9 mouse cellular contexts compared by ENCODE assay signal in the genomic region with DNA sequence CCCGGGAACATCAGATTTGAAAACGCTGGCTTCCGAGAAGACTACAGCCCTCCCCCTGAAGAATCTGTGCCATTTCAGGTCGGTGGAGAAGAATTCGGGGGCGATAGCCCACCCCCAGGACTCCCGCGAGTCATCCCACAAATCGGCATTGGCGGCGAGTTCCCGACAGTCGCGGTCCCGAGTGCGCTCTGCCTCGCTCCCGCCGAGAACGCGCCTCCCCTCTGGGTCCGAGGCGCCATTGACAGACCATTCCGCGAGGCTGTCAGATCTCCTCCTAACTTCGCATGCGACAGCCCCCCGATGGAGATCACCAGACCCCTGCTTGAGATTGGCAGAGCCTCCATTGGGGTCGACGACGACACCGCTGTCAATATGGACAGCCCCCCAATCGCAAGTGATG. TPM values are rescaled to one million over a fixed set of nuclear protein-coding genes. Genes with fewer than 3 reads are reported as not detected.
DNase-seq lines count a peak whose midpoint lies in the region; ATAC-seq lines count a peak whose summit lies in the region.
"Had no signal": no experiment of that assay in that cellular context is flagged by ENCODE, and none has a peak within 500 bp of the region (broad histone marks: within the 10 kb centered on the region; RNA-seq: fewer than 3 reads in every experiment).

No protein-coding gene starts in this region.

- peak overlapping the region; percentile 79 for H3K4me2 ChIP-seq in liver, embryonic 11.5 days
- H3K4me2 ChIP-seq in forebrain, embryonic 13.5 days = peak overlapping the region; percentile 48
- peak overlapping the region; percentile 64 for H3K4me2 ChIP-seq in limb, embryonic 12.5 days
- peak overlapping the region; percentile 59 for H3K4me2 ChIP-seq in neural tube, embryonic 15.5 days

- H3K27me3 ChIP-seq in liver, embryonic 11.5 days (replicated peaks; ENCODE audit: control insufficient read depth, insufficient read depth, low read length) = peaks cover 35% of the 10 kb centered on the region
- H3K27me3 ChIP-seq in forebrain, embryonic 13.5 days = peaks cover 44% of the 10 kb centered on the region
- H3K27me3 ChIP-seq in limb, embryonic 12.5 days = peaks cover 47% of the 10 kb centered on the region
- peaks cover 39% of the 10 kb centered on the region for H3K27me3 ChIP-seq in neural tube, embryonic 15.5 days (replicated peaks)

- no peak overlapping the region for H3K27ac ChIP-seq in liver, embryonic 11.5 days (ENCODE audit: low read depth, low read length)
- H3K27ac ChIP-seq in forebrain, embryonic 13.5 days = no peak overlapping the region
- H3K27ac ChIP-seq in limb, embryonic 12.5 days = no peak overlapping the region
- no peak overlapping the region for H3K27ac ChIP-seq in neural tube, embryonic 15.5 days (replicated peaks)

- 50% methylated on average over 33 of the region's 33 CpGs for WGBS in liver, embryonic 11.5 days
- 58% methylated on average over 33 of the region's 33 CpGs for WGBS in forebrain, embryonic 13.5 days
- WGBS in limb, embryonic 12.5 days = 42% methylated on average over 33 of the region's 33 CpGs
- 55% methylated on average over 33 of the region's 33 CpGs for WGBS in neural tube, embryonic 15.5 days

- H3K9ac ChIP-seq in liver, embryonic 11.5 days (ENCODE audit: low read depth, low read length) = no peak overlapping the region
- H3K9ac ChIP-seq in forebrain, embryonic 13.5 days = no peak overlapping the region
- no peak overlapping the region for H3K9ac ChIP-seq in limb, embryonic 12.5 days (replicated peaks)
- no peak overlapping the region for H3K9ac ChIP-seq in neural tube, embryonic 15.5 days (replicated peaks)

- H3K9me3 ChIP-seq in liver, embryonic 11.5 days (ENCODE audit: control insufficient read depth, low read length) = peaks cover 33% of the 10 kb centered on the region
- peaks cover 63% of the 10 kb centered on the region for H3K9me3 ChIP-seq in forebrain, embryonic 13.5 days (replicated peaks)
- H3K9me3 ChIP-seq in limb, embryonic 12.5 days = peaks cover 69% of the 10 kb centered on the region
- H3K9me3 ChIP-seq in neural tube, embryonic 15.5 days (replicated peaks) = peaks cover 22% of the 10 kb centered on the region

- H3K4me3 ChIP-seq in liver, embryonic 11.5 days (ENCODE audit: low read depth, low read length) = peak overlapping the region; percentile 40
- H3K4me3 ChIP-seq in forebrain, embryonic 13.5 days = peak overlapping the region; percentile 27; the same call in 1 of the 2 replicates
- peak overlapping the region; percentile 39 for H3K4me3 ChIP-seq in limb, embryonic 12.5 days (replicated peaks)
- peak overlapping the region; percentile 33 for H3K4me3 ChIP-seq in neural tube, embryonic 15.5 days (replicated peaks)

- peaks cover 3% of the 10 kb centered on the region; the same call in 1 of the 2 replicates for H3K36me3 ChIP-seq in liver, embryonic 11.5 days (ENCODE audit: control insufficient read depth, insufficient read depth, low read length)
- H3K36me3 ChIP-seq in forebrain, embryonic 13.5 days (ENCODE audit: poor library complexity, severe bottlenecking) = 0 out of 2 replicates have a peak, but pooled peaks cover 4% of the 10 kb centered on the region
- H3K36me3 ChIP-seq in limb, embryonic 12.5 days = peaks cover 29% of the 10 kb centered on the region
- no peaks in the 10 kb centered on the region for H3K36me3 ChIP-seq in neural tube, embryonic 15.5 days

- no peaks in the 10 kb centered on the region; the same call in none of the 2 replicates for H3K4me1 ChIP-seq in liver, embryonic 11.5 days (replicated peaks; ENCODE audit: control insufficient read depth, insufficient read depth, low read length)
- H3K4me1 ChIP-seq in forebrain, embryonic 13.5 days = peaks cover 32% of the 10 kb centered on the region
- H3K4me1 ChIP-seq in limb, embryonic 12.5 days (replicated peaks) = peaks cover 28% of the 10 kb centered on the region; the same call in 1 of the 2 replicates
- H3K4me1 ChIP-seq in neural tube, embryonic 15.5 days = peaks cover 48% of the 10 kb centered on the region

- no peak for DNase-seq in liver, embryonic 11.5 days (ENCODE audit: low spot score)
- DNase-seq in liver (no peak), adipocyte (ENCODE audit: low spot score) (no peak)
- no peak for DNase-seq in cerebellum, postnatal 4 days (ENCODE audit: low spot score in 2 of 2)
- DNase-seq in gastrocnemius, postnatal 25 days = no peak
- DNase-seq: thymus, postnatal 25 days had no signal

- ATAC-seq in liver, embryonic 11.5 days (replicated peaks; ENCODE audit: low FRiP score) = no peak
- ATAC-seq in forebrain, embryonic 13.5 days = no peak
- ATAC-seq in limb, embryonic 12.5 days (ENCODE audit: insufficient number of reproducible peaks, insufficient read depth, low FRiP score, low TSS enrichment, low read depth) = no peak
- no peak for ATAC-seq in neural tube, embryonic 15.5 days (ENCODE audit: low FRiP score)

RNA-seq across cellular contexts. Expression of a gene that starts 14.4 kb away (rescaled TPM):
- 729 and 742 TPM in 2 replicates for polyA plus RNA-seq in liver, embryonic 11.5 days (2014; fragmentation: Nextera tagmentation; extraction: Ambion mirVana)
- polyA plus RNA-seq in forebrain, embryonic 13.5 days (2015; fragmentation: Nextera tagmentation; extraction: Ambion mirVana) = 976 and 1,086 TPM in 2 replicates
- 1,822 and 1,905 TPM in 2 replicates for polyA plus RNA-seq in limb, embryonic 12.5 days (2016; fragmentation: Nextera tagmentation; extraction: Ambion mirVana)
- polyA plus RNA-seq in neural tube, embryonic 15.5 days (2015; fragmentation: Nextera tagmentation; extraction: Ambion mirVana) = 1,725 and 1,770 TPM in 2 replicates
- total RNA-seq in gastrocnemius, postnatal 25 days (2021) = 1,000 to 10,000 TPM; 1,372 to 1,510 TPM

RNA-seq across cellular contexts. Expression of a gene that starts 48.0 kb away (rescaled TPM):
- 7.3 and 7.7 TPM in 2 replicates for polyA plus RNA-seq in liver, embryonic 11.5 days (2014; fragmentation: Nextera tagmentation; extraction: Ambion mirVana)
- polyA plus RNA-seq in forebrain, embryonic 13.5 days (2015; fragmentation: Nextera tagmentation; extraction: Ambion mirVana) = 9.4 TPM in 2 replicates
- polyA plus RNA-seq in limb, embryonic 12.5 days (2016; fragmentation: Nextera tagmentation; extraction: Ambion mirVana) = 19.9 and 22.9 TPM in 2 replicates
- 17.0 and 19.8 TPM in 2 replicates for polyA plus RNA-seq in neural tube, embryonic 15.5 days (2015; fragmentation: Nextera tagmentation; extraction: Ambion mirVana)
- total RNA-seq in gastrocnemius, postnatal 25 days (2021) = 1 to 10 TPM; 2.2 to 2.9 TPM
